Mouse (Mus musculus) brain, embryonic 14.5 days (tissue): ENCODE results near the gene Ucma. TPM values are rescaled to one million over a fixed set of nuclear protein-coding genes. Genes with fewer than 3 reads are reported as not detected.

Experiments used
- DNase-seq: peaks from one replicate; pipeline ENCODE4 v3.0.0-alpha.2; 2011; ENCODE audit warnings: low read depth
- CTCF ChIP-seq: fragments of 200-500 bp; IDR thresholded peaks from 2 replicates; pipeline ENCODE4 v1.5.1; 2012; ENCODE audit warnings: inconsistent platforms, mild to moderate bottlenecking, moderate library complexity, borderline replicate concordance; ENCODE audit not compliant: insufficient read depth, insufficient read length; ENCODE audit errors: extremely low read depth
- POLR2A ChIP-seq: fragments of 200-500 bp; IDR thresholded peaks from 2 replicates; pipeline ENCODE4 v1.6.1; 2012; ENCODE audit warnings: mild to moderate bottlenecking, inconsistent platforms, borderline replicate concordance; ENCODE audit not compliant: poor library complexity, insufficient read depth, insufficient read length, severe bottlenecking; ENCODE audit errors: extremely low read depth
- polyA plus RNA-seq: library from polyadenylated mRNA; depleted of rRNA; stranded (reverse); fragments of >200 nt; gene quantifications from 2 replicates; pipeline ENCODE4 v1.2.3, GENCODE M21; 2012

Gene Ucma
- polyA plus RNA-seq, 1 experiment, result 0.71 TPM

GRCm38 (mm10) chr2:5001266-5001665 lies 25.3 kb downstream of the Ucma start:
- no peak for DNase-seq
- TF ChIP-seq CTCF (no peak), POLR2A (no peak)

- no peak for DNase-seq
- TF ChIP-seq CTCF (no peak), POLR2A (no peak)
Observed at GRCm38 (mm10) chr2:5007107-5007506, 31.2 kb downstream of the Ucma start.

GRCm38 (mm10) chr2:5011898-5012490 lies 36.1 kb downstream of the Ucma start:
- no peak for DNase-seq
- TF ChIP-seq POLR2A (no peak), CTCF (no peak)

- peak; percentile 99 for DNase-seq
- TF ChIP-seq CTCF (no peak), POLR2A (no peak)
Observed at GRCm38 (mm10) chr2:5012491-5013324, 36.8 kb downstream of the Ucma start, which contains the start of gene Mcm10. TSS of gene Mcm10 (minus strand) at chr2:5012791.

- no peak for TF ChIP-seq POLR2A
- TF ChIP-seq CTCF, result no peak
- DNase-seq, result no peak
Observed at GRCm38 (mm10) chr2:5014616-5015015, 38.7 kb downstream of the Ucma start.

- no peak for DNase-seq
- no peak for TF ChIP-seq CTCF
- TF ChIP-seq POLR2A, result no peak
Observed at GRCm38 (mm10) chr2:5015527-5015926, 39.6 kb downstream of the Ucma start.

- DNase-seq, result no peak
- TF ChIP-seq CTCF, result no peak
- no peak for TF ChIP-seq POLR2A
Observed at GRCm38 (mm10) chr2:5016922-5017321, 41.0 kb downstream of the Ucma start.

GRCm38 (mm10) chr2:5019708-5020107 lies 43.8 kb downstream of the Ucma start:
- DNase-seq, result peak; percentile 37
- no peak for TF ChIP-seq POLR2A
- no peak for TF ChIP-seq CTCF

GRCm38 (mm10) chr2:5023275-5023674 lies 47.4 kb downstream of the Ucma start:
- TF ChIP-seq CTCF, result no peak
- TF ChIP-seq POLR2A, result no peak

GRCm38 (mm10) chr2:5023699-5024399 lies 47.9 kb downstream of the Ucma start:
- DNase-seq, result no peak
- no peak for TF ChIP-seq CTCF
- TF ChIP-seq POLR2A, result no peak

More at GRCm38 (mm10) chr2:5023275-5023674, 47.4 kb downstream of the Ucma start:
- no peak for DNase-seq

- TF ChIP-seq CTCF (peak; percentile 42; the same call in 1 of the 2 replicates), POLR2A (no peak)
- no peak for DNase-seq
Observed at GRCm38 (mm10) chr2:5025162-5025733, 49.3 kb downstream of the Ucma start.
